Mouse (Mus musculus): ENCODE results near the gene Ehd2. TPM values are rescaled to one million over a fixed set of nuclear protein-coding genes. Genes with fewer than 3 reads are reported as not detected.

Gene Ehd2
- total RNA-seq (2015; ENCODE audit: low replicate concordance) (0.21 and 0.58 TPM in 2 replicates), total RNA-seq (2017; ENCODE audit: low replicate concordance) (0.09 and 0.14 TPM in 2 replicates)

DNA sequence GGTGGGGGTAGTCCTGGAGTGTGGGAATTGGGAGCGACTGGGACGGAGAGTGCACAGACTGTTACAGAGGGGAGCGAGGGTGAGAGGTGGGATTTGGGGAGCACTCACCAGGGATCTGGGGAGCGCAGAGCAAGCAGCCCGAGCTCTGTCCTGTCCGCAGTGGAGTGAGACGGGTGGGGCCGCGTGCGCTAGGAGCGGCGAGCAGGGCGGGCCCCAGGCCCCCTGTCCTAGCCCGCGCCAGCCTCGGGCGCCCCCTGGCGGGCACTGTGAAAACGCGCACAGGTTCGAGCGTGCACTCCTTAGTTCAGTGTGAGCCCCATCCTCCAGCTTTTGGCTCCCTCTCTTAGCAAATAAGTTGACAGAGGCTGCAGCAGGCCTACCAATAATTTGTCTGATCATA, at the start of gene Ehd2:
TSS of gene Ehd2 (minus strand) at position 256 of the 400 bp plus-strand sequence.
- ATAC-seq (replicated peaks; ENCODE audit: low FRiP score, poor library complexity, severe bottlenecking): peak; percentile 75

DNA sequence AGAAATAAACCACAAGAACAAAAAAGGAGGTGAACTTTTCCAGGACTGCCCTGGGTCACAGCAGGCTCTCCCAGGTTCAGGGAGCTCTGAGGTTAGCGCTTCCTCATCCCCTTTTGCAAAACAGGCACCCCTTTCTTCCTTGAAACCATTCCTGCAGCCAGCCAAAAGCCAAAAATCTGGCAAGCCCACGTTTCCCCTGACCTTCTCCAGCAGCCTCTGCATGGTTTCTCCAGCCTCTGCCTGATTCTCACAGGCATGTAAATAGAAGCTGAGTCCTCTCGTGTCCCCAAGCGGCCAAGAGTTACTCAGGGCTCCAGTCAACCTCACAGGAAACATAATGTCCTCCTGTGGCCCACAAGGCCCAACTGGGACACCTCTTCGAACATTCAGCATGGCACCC, 48.0 kb upstream of the Ehd2 start:
- ATAC-seq (replicated peaks; ENCODE audit: low FRiP score, poor library complexity, severe bottlenecking): no peak

DNA sequence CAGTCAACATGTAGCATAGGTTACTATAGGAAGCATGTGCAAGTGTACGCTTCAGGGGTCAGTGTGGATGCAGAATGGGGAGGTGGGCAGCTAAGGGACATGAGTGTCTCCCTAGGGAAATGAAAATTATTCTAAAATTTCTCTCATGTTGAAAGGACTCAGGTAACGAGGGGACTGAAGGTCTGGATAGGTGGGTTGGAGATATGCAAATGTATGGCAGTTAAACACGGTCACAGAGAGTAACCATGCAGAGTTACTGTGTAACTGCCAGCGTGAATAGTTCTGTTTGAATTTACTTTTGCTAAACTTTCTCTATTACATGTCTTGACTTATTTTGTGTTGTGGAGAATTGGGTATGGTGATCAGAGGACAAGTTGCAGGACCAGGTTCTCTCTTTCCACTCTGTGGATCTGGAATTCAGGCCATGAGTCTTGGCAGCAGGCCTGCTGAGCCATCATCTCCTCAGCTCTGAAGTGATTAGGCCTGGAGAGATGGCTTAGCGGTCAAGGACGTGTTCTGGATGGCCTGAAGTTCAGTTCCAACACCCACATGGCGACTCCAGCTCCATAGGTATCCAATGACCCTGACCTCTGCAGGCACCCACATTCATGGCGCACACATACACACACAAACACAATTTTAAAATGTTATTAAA, 47.3 kb upstream of the Ehd2 start:
- ATAC-seq (replicated peaks; ENCODE audit: low FRiP score, poor library complexity, severe bottlenecking): no peak

DNA sequence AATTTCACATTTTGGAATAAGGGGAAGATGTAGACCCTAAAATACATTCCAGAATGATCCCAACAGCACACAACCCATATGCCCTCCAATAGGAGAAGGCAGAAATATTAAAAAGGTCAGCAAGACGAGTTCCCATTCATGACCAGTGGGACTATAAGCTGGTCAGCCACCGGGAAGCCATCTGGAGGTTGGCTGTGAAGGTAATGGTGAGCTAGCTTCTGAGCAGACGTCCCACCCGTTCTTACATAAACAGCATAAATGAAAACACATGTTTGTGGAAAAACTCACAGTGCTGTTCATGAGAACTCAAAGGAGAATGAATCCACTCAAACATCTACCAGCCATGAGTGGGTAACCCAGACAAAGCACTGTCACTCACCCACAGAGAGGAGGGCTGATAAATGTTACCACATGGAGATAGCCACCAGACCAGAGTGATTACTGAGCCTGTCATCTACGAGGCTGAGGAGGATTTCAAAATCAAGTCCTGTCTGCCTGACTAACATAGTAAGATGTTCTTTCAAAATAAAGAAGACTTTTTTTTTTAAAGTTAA, 46.4 kb upstream of the Ehd2 start:
- ATAC-seq (replicated peaks; ENCODE audit: low FRiP score, poor library complexity, severe bottlenecking): no peak

DNA sequence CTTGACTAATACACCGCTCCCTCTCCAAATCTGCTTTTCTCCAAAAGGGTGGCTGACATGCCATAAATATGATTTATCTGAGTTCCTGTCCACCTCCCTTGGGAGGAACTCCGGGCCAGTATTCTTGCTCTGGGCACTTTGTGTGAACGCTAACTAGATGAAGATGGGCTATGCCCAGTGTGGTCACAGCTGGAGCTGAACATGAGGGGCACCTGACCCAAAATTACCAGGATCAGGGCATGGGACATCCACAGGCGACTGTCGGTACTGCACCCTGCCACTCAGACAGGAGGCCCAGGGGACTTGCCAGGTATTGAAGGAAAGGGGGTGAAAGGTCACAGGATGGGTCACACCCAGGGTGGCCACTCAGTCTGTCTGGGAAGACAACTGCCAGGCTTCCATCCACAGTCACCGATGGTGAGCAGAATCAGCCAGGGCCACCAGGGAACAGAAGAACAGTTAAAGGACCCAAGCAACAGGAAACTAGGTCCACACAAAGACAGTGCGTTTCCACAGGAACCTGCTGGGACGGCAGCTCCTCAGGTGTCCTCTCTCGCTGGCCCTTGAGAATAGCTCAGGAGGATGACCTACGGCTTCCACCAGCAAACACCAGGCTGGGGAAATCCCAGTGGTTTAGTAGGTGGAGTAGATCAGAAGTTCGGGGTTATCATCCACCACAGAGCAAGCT, 45.4 kb upstream of the Ehd2 start:
- peak; percentile 66 for ATAC-seq (replicated peaks; ENCODE audit: low FRiP score, poor library complexity, severe bottlenecking)

DNA sequence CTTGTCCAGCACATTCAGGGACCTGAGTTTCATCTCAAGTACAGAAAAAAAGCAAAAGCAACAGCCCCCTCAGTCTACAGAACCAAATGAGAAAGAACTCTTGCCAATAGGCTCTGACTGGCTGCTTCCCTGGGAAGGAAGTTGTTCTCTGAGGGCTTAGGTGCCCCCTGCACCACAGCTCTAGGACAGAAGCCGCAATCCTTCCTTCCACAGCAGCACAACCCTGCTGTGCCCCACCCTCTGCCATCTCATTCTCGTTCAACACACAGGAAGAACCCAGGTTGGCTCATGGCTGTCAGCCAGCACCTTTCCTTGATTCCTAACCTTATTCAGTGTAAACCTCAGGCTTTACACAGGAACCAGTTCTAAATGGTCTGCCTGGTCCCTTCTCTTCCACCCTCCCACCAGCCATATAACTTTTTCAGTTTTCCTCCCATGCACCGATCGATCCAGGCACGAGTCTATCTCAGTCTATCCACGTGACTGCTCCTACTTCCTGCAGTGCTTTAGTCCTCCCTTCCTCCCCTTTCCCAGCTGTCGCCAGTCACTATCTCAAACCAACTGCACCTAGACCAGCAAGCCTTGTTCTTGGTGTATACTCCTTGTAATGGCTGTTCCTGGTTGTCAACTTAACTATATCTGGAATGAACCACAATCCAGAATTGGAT, 44.2 kb upstream of the Ehd2 start:
- no peak for ATAC-seq (replicated peaks; ENCODE audit: low FRiP score, poor library complexity, severe bottlenecking)

DNA sequence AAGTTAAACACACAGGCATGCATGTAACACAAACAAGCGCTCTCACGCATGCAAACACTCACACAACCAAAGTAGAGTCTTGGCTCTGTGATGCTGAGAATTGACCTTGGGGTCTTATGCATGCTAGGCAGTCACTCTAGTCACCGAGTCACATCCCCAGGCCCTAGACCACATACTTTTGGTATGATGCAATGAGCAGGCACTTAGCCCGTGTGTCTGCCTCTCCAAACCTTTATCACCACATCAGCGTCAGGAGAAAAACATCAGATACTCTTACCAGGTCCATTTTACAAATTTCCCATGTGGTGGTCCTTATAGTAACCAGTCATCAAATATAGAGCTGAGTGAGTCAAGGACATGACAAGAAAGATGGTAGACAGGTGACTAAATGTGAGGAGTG, 43.3 kb upstream of the Ehd2 start:
- ATAC-seq (replicated peaks; ENCODE audit: low FRiP score, poor library complexity, severe bottlenecking): no peak

DNA sequence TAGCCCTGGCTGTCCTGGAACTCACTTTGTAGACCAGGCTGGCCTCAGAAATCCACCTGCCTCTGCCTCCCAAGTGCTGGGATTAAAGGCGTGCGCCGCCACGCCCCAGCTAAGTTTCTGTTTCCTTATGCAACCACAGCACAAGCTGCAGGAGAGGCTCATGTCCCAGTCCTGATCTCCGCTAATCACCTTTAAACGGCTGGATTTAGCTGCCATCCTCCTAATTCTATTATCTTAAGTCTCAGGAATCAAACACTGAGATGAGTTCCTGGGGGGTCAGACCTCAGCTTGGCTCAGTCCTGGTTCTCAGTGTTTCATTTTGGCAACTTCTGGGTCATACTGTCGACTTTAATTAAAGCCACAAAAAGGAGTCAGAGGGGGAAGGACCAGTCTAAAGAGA, 42.3 kb upstream of the Ehd2 start:
- no peak for ATAC-seq (replicated peaks; ENCODE audit: low FRiP score, poor library complexity, severe bottlenecking)

DNA sequence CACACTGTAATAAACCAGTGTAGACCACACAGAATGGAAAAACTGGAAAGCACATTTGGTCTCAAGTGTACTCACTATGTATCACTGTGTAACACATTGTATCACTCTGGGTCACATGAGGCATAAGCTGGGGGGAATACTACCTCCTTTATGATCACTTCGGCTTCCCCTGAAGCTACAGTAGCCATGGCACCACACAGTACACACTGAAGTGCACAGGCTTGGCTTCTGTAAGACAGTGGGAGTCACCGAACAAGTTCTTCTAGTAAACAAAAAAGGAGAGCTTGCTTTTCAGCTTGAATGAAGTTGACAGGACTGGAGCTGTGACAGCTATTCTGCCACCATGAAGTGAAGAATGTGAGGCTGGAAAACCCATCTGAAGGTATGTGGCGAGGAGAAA, 37.7 kb upstream of the Ehd2 start:
- no peak for ATAC-seq (replicated peaks; ENCODE audit: low FRiP score, poor library complexity, severe bottlenecking)

DNA sequence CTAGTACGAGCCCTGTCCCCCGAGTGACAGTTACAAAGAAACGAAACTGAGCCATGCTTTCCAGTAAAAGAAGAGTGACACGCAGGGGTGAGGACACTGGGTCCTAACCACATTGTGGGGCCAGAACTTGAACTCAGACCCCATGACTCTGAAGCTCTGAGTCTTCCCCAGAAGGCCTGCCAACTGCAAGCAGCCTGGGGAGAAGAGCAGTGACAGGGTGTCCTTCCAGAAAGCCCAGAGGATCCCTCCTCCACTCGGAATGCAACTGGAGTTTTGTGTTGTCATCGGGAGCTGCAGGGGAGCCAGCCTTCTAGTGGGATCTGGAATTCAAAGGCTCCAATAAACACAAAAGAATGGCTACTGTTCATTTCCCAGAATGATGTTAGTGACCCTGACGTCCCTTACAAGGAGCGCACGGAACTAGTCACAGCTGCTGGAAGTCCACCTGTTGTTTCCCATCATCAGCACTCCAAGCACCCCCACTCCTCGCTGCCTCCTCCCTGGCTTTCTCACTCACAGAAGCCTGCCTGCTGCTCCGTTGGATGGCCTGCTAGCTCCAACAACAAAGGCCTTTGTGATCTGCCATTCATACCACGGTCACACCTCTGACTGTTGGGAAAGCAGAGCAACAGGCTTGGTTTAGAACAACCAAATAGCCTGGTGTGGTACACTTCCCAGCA, 37.0 kb upstream of the Ehd2 start:
- ATAC-seq (replicated peaks; ENCODE audit: low FRiP score, poor library complexity, severe bottlenecking): no peak

DNA sequence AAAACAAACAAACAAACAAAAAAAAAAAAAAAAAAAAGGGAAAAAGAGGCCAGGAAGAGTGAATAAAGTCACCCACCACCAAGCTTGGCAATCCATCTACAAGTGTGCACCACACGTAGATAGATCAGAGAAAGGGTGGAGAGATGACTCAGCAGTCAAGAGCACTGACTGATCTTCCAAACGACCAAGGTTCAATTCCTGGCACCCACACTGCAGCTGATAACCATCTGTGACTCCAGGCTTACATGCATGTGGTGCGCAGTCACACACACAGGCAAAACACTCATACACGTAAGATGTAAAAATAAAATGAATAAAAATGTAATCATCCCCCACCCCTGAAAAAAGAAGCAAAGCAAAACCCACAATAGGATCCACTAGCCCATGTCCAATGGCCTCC, 35.7 kb upstream of the Ehd2 start:
- no peak for ATAC-seq (replicated peaks; ENCODE audit: low FRiP score, poor library complexity, severe bottlenecking)

DNA sequence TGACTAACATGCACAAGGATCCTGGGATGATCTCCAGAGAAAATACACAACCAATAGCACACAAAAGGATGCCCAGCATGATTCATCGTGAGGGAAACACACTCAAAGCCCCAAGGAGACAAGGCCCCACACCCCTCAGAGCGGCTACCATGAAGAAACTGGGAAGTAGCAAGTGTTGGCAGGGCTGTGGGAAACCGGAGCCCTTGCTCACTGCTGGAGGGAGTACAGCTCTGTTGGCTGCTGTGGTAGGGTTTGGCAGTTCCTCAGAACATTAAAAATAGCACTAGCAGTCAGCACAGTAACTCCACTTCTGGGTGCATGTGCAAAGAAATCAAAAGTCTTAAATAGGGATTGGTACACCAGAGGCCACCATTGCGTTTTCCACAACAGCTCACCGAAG, 34.8 kb upstream of the Ehd2 start:
- no peak for ATAC-seq (replicated peaks; ENCODE audit: low FRiP score, poor library complexity, severe bottlenecking)

DNA sequence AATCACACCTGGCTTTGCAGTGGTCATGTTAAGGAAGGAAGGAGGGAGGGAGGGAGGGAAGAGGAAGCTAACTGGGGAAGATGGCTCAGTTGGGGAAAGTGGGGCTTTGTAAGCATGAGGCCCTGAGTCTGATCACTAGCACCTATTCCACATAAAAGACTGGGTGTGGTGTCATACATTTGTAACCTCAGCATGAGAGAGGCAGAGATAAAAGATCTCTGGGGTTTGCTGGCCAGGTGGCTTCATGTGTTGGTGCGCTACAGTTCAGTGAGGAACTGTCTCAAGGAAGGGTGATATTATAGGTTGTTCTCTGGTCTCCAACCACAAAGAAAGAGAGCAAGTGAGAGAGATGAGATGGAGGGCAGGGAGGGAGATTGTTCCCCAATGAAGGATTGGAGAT, 34.3 kb upstream of the Ehd2 start:
- ATAC-seq (replicated peaks; ENCODE audit: low FRiP score, poor library complexity, severe bottlenecking): no peak

DNA sequence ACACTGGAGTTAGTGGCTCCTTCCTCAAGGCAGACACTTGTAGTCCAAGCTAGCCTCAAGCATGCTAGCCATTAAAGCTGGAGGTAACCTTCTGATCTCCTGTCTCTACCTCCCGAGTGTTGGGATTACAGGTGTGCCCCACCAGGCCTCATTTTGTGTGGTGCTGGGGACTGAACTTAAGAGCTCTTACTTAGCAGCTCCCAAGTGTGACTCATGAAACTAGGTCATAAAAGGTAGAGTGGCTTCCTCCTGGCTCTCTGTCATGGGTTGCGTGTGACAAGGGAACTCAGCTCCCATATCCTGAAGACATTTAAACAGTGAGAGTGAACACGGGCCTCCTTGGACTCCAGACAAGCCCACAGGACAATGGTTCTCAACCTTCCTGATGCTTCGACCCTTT, 26.4 kb upstream of the Ehd2 start:
- ATAC-seq (replicated peaks; ENCODE audit: low FRiP score, poor library complexity, severe bottlenecking): no peak

DNA sequence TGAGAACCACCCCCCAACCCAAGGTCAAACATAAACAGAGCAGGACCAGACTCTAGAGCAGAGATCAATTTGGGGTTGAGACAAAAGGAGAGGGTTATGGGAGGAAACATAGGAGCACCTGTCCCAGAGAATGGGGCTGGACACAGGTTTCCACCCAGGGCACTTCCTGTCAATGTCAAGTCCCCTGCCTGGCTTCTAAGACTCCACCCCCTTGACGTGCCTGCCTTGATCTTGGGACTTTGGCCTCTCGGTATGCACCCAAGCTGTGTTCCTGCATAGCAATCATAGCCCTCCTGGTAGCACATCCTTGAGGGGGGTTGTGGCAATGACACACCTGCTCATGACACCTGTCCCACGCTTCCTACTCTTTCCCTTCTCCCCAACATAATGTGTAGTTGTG, 25.8 kb upstream of the Ehd2 start:
- ATAC-seq (replicated peaks; ENCODE audit: low FRiP score, poor library complexity, severe bottlenecking): no peak

DNA sequence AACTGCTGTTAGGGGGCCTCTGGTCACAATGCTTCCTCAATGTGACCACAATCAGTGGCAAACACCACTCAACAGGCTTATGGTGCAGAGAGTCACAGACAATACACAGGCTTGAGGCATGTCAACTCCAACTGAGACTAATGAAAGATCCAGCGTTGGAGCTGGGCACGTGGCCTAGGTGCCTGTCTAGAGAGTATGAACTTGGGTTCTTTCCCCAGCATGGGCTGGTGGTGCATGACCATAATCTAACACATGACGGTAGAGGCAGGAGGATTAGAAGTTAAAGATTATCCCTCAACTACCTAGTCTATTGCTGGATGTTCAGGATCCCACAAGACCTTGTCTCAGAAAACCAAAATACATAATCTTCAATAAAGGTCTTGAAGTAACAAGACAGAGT, 24.4 kb upstream of the Ehd2 start:
- ATAC-seq (replicated peaks; ENCODE audit: low FRiP score, poor library complexity, severe bottlenecking): no peak

DNA sequence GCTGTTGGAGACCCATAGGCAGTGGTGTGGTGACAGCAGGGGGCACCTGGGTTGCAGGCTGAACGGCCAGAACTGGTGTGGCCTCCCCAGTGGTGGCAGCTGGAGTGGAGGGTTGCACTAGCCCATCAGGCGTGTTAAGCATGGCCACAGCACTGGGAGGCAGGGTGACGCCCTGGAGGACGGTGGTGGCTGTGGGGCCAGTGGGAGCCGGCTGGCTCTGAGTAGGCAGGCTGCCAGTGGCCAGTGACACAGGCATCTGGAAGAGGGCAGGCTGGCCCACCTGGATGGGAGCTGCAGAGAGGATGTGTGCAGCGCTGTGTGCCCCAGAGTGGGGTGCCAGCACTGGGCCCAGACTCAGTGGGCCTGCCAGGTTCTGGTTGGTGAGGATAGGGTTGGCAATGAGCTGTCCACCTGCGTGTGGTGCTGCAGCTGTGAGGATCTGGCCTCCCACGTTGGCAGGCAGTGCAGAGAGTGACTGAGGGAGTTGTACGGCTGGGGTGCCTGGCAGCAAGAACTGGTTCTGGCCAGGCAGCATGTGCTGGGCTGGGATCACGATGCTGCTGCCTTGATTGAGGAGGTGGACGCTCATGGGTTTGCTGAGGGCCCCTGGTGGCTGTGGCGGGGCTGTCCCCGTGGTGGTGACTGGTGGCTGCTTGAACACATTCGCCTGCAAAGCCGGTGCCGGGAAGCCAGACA, 20.4 kb upstream of the Ehd2 start:
- 0 out of 2 replicates have a peak, but pooled peaks have one; percentile 18 for ATAC-seq (replicated peaks; ENCODE audit: low FRiP score, poor library complexity, severe bottlenecking)

DNA sequence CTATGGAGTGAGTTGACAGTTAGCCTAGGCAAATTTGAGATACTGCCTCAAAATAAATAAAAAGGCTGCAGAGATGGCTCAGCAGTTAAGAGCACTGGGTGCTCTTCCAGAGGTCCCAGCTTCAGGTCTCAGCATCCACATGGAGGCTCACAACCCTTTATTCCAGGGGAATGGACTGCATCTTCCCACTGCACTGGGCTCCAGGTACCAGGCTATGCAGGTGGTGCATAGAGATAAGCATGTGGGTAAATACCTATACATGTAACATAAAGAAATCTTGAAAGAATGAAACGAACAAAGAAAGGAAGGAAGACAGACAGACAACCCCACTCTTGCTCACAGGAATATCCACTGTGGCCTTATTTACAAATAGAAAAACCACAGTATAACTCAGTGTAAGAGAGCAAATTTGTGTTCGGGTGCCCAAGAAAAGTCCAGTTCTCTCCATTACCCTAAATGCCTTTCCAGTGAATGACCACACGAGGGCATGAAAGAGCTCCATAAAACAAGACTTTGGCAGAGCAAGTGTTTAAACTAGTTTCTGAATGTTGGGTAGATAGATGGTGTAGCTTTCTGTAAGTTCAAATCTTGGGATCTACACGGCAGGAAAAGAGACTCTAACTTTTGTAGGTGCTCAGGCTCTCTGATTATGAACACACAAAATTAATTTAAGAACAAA, 15.5 kb upstream of the Ehd2 start:
- peak; percentile 65 for ATAC-seq (replicated peaks; ENCODE audit: low FRiP score, poor library complexity, severe bottlenecking)

DNA sequence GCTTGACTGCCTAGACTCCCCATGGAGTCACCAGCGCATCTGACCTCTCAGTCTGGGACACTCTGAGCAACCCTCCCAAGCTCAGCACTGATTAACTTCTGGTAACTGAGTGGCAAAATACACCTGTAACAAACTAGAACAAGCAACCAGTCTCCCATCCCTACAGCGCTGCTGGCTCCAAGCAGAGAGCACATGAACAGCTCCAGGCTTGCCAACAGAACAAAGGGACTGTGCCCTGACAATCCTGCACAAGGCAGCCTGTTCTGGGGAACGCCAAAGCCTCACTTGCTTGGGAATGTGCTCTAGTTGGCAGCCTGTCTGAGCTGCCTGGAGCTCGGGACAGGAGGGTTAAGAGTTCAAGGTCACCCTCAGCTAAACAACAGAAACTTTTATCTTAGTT, 14.2 kb upstream of the Ehd2 start:
- no peak for ATAC-seq (replicated peaks; ENCODE audit: low FRiP score, poor library complexity, severe bottlenecking)

Measured in erythroblast, adult 5-6 weeks (primary cell).